Mouse (Mus musculus) intestine, postnatal 0 days (tissue): Measurements from ENCODE around the gene Grin3b. TPM values are rescaled to one million over a fixed set of nuclear protein-coding genes. Genes with fewer than 3 reads are reported as not detected.

Experiments used
- ATAC-seq: fragments of 200-750 bp; cut with Nextera tagmentation; 2 replicates; pipeline ENCODE4 v1.8.0; 2017; ENCODE audit warnings: mild to moderate bottlenecking, moderate TSS enrichment, moderate library complexity
- H3K27ac ChIP-seq: fragments of 300-500 bp; sonication (generic); 2 replicates; pipeline ENCODE4 v1.5.1; 2014; ENCODE audit warnings: mild to moderate bottlenecking, low read depth, low read length, moderate library complexity
- H3K27me3 ChIP-seq: fragments of 300-500 bp; sonication (generic); replicated peaks from 2 replicates; pipeline ENCODE4 v1.6.1; 2014; ENCODE audit warnings: low read length, mixed read lengths; ENCODE audit not compliant: control insufficient read depth, insufficient read depth
- H3K36me3 ChIP-seq: fragments of 300-500 bp; sonication (generic); 2 replicates; pipeline ENCODE4 v1.6.1; 2014; ENCODE audit warnings: mild to moderate bottlenecking, moderate library complexity; ENCODE audit not compliant: control insufficient read depth, insufficient read depth
- H3K4me1 ChIP-seq: fragments of 300-500 bp; sonication (generic); replicated peaks from 2 replicates; pipeline ENCODE4 v1.6.1; 2014; ENCODE audit warnings: antibody characterized with exemption, low read length, mixed read lengths; ENCODE audit not compliant: control insufficient read depth, insufficient read depth
- H3K4me2 ChIP-seq: fragments of 300-500 bp; sonication (generic); replicated peaks from 2 replicates; pipeline ENCODE4 v1.6.1; 2014; ENCODE audit warnings: low read depth, mild to moderate bottlenecking, moderate library complexity
- H3K4me3 ChIP-seq: fragments of 300-500 bp; sonication (generic); 2 replicates; pipeline ENCODE4 v1.5.1; 2014; ENCODE audit warnings: low read depth, low read length
- H3K9ac ChIP-seq: fragments of 300-500 bp; sonication (generic); 2 replicates; pipeline ENCODE4 v1.6.1; 2014; ENCODE audit warnings: mild to moderate bottlenecking, low read depth, low read length
- H3K9me3 ChIP-seq: fragments of 300-500 bp; sonication (generic); 2 replicates; pipeline ENCODE4 v1.6.1; 2016; ENCODE audit warnings: mixed run types; ENCODE audit not compliant: control insufficient read depth
- CTCF ChIP-seq: sonication (generic); IDR thresholded peaks from 2 replicates; pipeline ENCODE4 v1.5.1; 2016; ENCODE audit warnings: low read depth, mild to moderate bottlenecking, control low read depth, antibody characterized with exemption, moderate library complexity
- WGBS: fragments of 180-500 bp; shearing (Covaris S2); extraction: QIAGEN DNeasy Blood & Tissue Kit; methylation state at CpG from one replicate; pipeline ENCODE4 v1.1.7; 2014; 5-methylcytosine and 5-hydroxymethylcytosine counted together
- polyA plus RNA-seq: library from polyadenylated mRNA; unstranded; fragments of >200 nt; fragmentation: Nextera tagmentation; extraction: Ambion mirVana; gene quantifications from 2 replicates; pipeline ENCODE4 v1.2.1, GENCODE M21; 2015

Gene Grin3b
- polyA plus RNA-seq, 1 experiment from 2014 or later, result 0.08 TPM

- H3K36me3 ChIP-seq, result peaks cover 40% of the 10 kb centered on the region
Measured at GRCm38 (mm10) chr10:79934794-79935569, 35.5 kb upstream of the Grin3b start.

GRCm38 (mm10) chr10:79936284-79936910 lies 34.1 kb upstream of the Grin3b start:
- ATAC-seq, result peak; percentile 25
- TF ChIP-seq CTCF, result no peak

More at GRCm38 (mm10) chr10:79934794-79935569, 35.5 kb upstream of the Grin3b start:
- 78% methylated on average over 16 of the region's 16 CpGs for WGBS
- Histone ChIP-seq H3K4me3 (no peak overlapping the region), H3K27me3 (no peaks in the 10 kb centered on the region), H3K9me3 (no peaks in the 10 kb centered on the region), H3K9ac (no peak overlapping the region), H3K27ac (peak overlapping the region; percentile 62), H3K4me1 (peaks cover 24% of the 10 kb centered on the region), H3K4me2 (no peak overlapping the region; the same call in 1 of the 2 replicates)
- ATAC-seq, result no peak
- TF ChIP-seq CTCF, result no peak

GRCm38 (mm10) chr10:79936911-79937441 lies 33.5 kb upstream of the Grin3b start:
- Histone ChIP-seq H3K9me3 (no peaks in the 10 kb centered on the region), H3K4me3 (no peak overlapping the region), H3K27ac (peak overlapping the region; percentile 89), H3K4me1 (peaks cover 26% of the 10 kb centered on the region), H3K36me3 (peaks cover 35% of the 10 kb centered on the region), H3K27me3 (no peaks in the 10 kb centered on the region), H3K9ac (no peak overlapping the region; the same call in 1 of the 2 replicates), H3K4me2 (peak overlapping the region; percentile 55)
- 29% methylated on average over 27 of the region's 27 CpGs for WGBS
- peak; percentile 79 for ATAC-seq
- no peak for TF ChIP-seq CTCF

More at GRCm38 (mm10) chr10:79936284-79936910, 34.1 kb upstream of the Grin3b start:
- peak overlapping the region; percentile 89 for H3K27ac ChIP-seq
- no peak overlapping the region for H3K4me3 ChIP-seq
- peaks cover 26% of the 10 kb centered on the region for H3K4me1 ChIP-seq
- no peaks in the 10 kb centered on the region for H3K27me3 ChIP-seq
- H3K36me3 ChIP-seq, result peaks cover 35% of the 10 kb centered on the region
- no peak overlapping the region for H3K9ac ChIP-seq
- WGBS, result 23% methylated on average over 10 of the region's 10 CpGs
- H3K9me3 ChIP-seq, result no peaks in the 10 kb centered on the region
- H3K4me2 ChIP-seq, result peak overlapping the region; percentile 55

GRCm38 (mm10) chr10:79937775-79938526 lies 32.6 kb upstream of the Grin3b start:
- H3K4me1 ChIP-seq, result peaks cover 23% of the 10 kb centered on the region
- no peak overlapping the region for H3K9ac ChIP-seq
- ATAC-seq, result no peak
- TF ChIP-seq CTCF, result no peak
- no peaks in the 10 kb centered on the region for H3K27me3 ChIP-seq
- H3K9me3 ChIP-seq, result no peaks in the 10 kb centered on the region
- peaks cover 37% of the 10 kb centered on the region for H3K36me3 ChIP-seq
- H3K27ac ChIP-seq, result peak overlapping the region; percentile 89
- no peak overlapping the region for H3K4me3 ChIP-seq
- WGBS, result 66% methylated on average over 11 of the region's 11 CpGs
- peak overlapping the region; percentile 55; the same call in 1 of the 2 replicates for H3K4me2 ChIP-seq

- Histone ChIP-seq H3K27me3 (no peaks in the 10 kb centered on the region), H3K27ac (no peak overlapping the region), H3K36me3 (peaks cover 29% of the 10 kb centered on the region), H3K9me3 (no peaks in the 10 kb centered on the region), H3K4me3 (no peak overlapping the region), H3K4me2 (no peak overlapping the region), H3K4me1 (peaks cover 19% of the 10 kb centered on the region; the same call in 1 of the 2 replicates), H3K9ac (no peak overlapping the region)
- no peak for TF ChIP-seq CTCF
- ATAC-seq, result no peak
- WGBS, result 48% methylated on average over 7 of the region's 7 CpGs
Measured at GRCm38 (mm10) chr10:79940749-79941148, 29.8 kb upstream of the Grin3b start.
